ENCODE assay signal across 24 mouse cellular contexts in genomic region chr2:33343413-33343812, GRCm38 (mm10). TPM values are rescaled to one million over a fixed set of nuclear protein-coding genes. Genes with fewer than 3 reads are reported as not detected.
DNase-seq lines count a peak whose midpoint lies in the region; ATAC-seq lines count a peak whose summit lies in the region.
"Had no signal": no experiment of that assay in that cellular context is flagged by ENCODE, and none has a peak within 500 bp of the region (broad histone marks: within the 10 kb centered on the region; RNA-seq: fewer than 3 reads in every experiment).

No protein-coding gene starts in this region.

- H3K4me3 ChIP-seq in heart, embryonic 10.5 days, result no peak overlapping the region
- no peak overlapping the region for H3K4me3 ChIP-seq in midbrain, embryonic 11.5 days (ENCODE audit: low read depth, low read length)
- no peak overlapping the region for H3K4me3 ChIP-seq in midbrain, embryonic 15.5 days
- H3K4me3 ChIP-seq in hindbrain, embryonic 12.5 days, result no peak overlapping the region
- H3K4me3 ChIP-seq: gastrocnemius, adult 2 months; heart, embryonic 12.5 days; hindbrain, embryonic 10.5 days; intestine, embryonic 15.5 days had no signal

- no peaks in the 10 kb centered on the region for H3K27me3 ChIP-seq in heart, embryonic 10.5 days (ENCODE audit: insufficient read depth, poor library complexity, severe bottlenecking)
- no peaks in the 10 kb centered on the region for H3K27me3 ChIP-seq in midbrain, embryonic 11.5 days (ENCODE audit: control insufficient read depth, insufficient read depth, low read length)
- H3K27me3 ChIP-seq in midbrain, embryonic 15.5 days (replicated peaks), result no peaks in the 10 kb centered on the region
- H3K27me3 ChIP-seq in hindbrain, embryonic 12.5 days, result no peaks in the 10 kb centered on the region
- H3K27me3 ChIP-seq: heart, embryonic 12.5 days; intestine, embryonic 15.5 days; Patski had no signal

- H3K4me1 ChIP-seq in heart, embryonic 10.5 days, result peaks cover 46% of the 10 kb centered on the region
- peaks cover 10% of the 10 kb centered on the region for H3K4me1 ChIP-seq in midbrain, embryonic 11.5 days (ENCODE audit: control insufficient read depth, insufficient read depth, low read length)
- peaks cover 20% of the 10 kb centered on the region for H3K4me1 ChIP-seq in midbrain, embryonic 15.5 days
- peaks cover 22% of the 10 kb centered on the region for H3K4me1 ChIP-seq in hindbrain, embryonic 12.5 days

- H3K9ac ChIP-seq in midbrain, embryonic 11.5 days (ENCODE audit: low read length), result no peak overlapping the region
- no peak overlapping the region for H3K9ac ChIP-seq in midbrain, embryonic 15.5 days
- H3K9ac ChIP-seq in hindbrain, embryonic 12.5 days, result no peak overlapping the region
- H3K9ac ChIP-seq: forebrain, postnatal 0 days; heart, embryonic 12.5 days; hindbrain, embryonic 14.5 days; intestine, embryonic 15.5 days had no signal

- no peak overlapping the region for H3K4me2 ChIP-seq in midbrain, embryonic 11.5 days
- no peak overlapping the region for H3K4me2 ChIP-seq in midbrain, embryonic 15.5 days
- no peak overlapping the region for H3K4me2 ChIP-seq in hindbrain, embryonic 12.5 days (replicated peaks)
- H3K4me2 ChIP-seq: heart, embryonic 12.5 days; hindbrain, embryonic 14.5 days; intestine, embryonic 15.5 days had no signal

- 0 out of 2 replicates have a peak overlapping the region, but pooled peaks have one; percentile 56 for H3K27ac ChIP-seq in heart, embryonic 10.5 days
- no peak overlapping the region for H3K27ac ChIP-seq in midbrain, embryonic 11.5 days (ENCODE audit: low read depth, low read length)
- H3K27ac ChIP-seq in midbrain, embryonic 15.5 days, result no peak overlapping the region
- no peak overlapping the region for H3K27ac ChIP-seq in hindbrain, embryonic 12.5 days
- H3K27ac ChIP-seq: gastrocnemius, adult 2 months; hindbrain, embryonic 10.5 days; hindbrain, embryonic 14.5 days; intestine, embryonic 15.5 days had no signal

- no peak for ATAC-seq in midbrain, embryonic 11.5 days (ENCODE audit: low FRiP score)
- ATAC-seq in midbrain, embryonic 15.5 days (replicated peaks), result no peak
- ATAC-seq in hindbrain, embryonic 12.5 days (ENCODE audit: low FRiP score), result no peak
- no peak for ATAC-seq in monocyte, adult 5-6 weeks (replicated peaks; ENCODE audit: insufficient number of reproducible peaks, low FRiP score, low TSS enrichment, poor library complexity, severe bottlenecking)
- ATAC-seq: forebrain, embryonic 14.5 days; forebrain, postnatal 0 days; intestine, embryonic 15.5 days; Patski had no signal

- no peaks in the 10 kb centered on the region for H3K9me3 ChIP-seq in heart, embryonic 10.5 days
- no peaks in the 10 kb centered on the region for H3K9me3 ChIP-seq in midbrain, embryonic 11.5 days (ENCODE audit: control insufficient read depth, low read length)
- no peaks in the 10 kb centered on the region for H3K9me3 ChIP-seq in midbrain, embryonic 15.5 days
- H3K9me3 ChIP-seq in hindbrain, embryonic 12.5 days (replicated peaks), result no peaks in the 10 kb centered on the region
- H3K9me3 ChIP-seq: heart, embryonic 12.5 days; hindbrain, embryonic 10.5 days; intestine, embryonic 15.5 days had no signal

- H3K36me3 ChIP-seq in heart, embryonic 10.5 days, result no peaks in the 10 kb centered on the region
- no peaks in the 10 kb centered on the region; the same call in 1 of the 2 replicates for H3K36me3 ChIP-seq in midbrain, embryonic 11.5 days (ENCODE audit: control insufficient read depth, insufficient read depth, low read length)
- H3K36me3 ChIP-seq in midbrain, embryonic 15.5 days (replicated peaks), result no peaks in the 10 kb centered on the region
- H3K36me3 ChIP-seq in hindbrain, embryonic 12.5 days, result no peaks in the 10 kb centered on the region
- H3K36me3 ChIP-seq: heart, embryonic 12.5 days; hindbrain, embryonic 10.5 days; intestine, embryonic 15.5 days had no signal

- intact Hi-C loops in heart, postnatal 25 days (cut with DNase I), result no loop called here

- no peak for DNase-seq in heart, embryonic 10.5 days (ENCODE audit: low spot score)
- DNase-seq in heart, postnatal 25 days (ENCODE audit: low spot score), result no peak
- peak; percentile 72 for DNase-seq in midbrain, embryonic 11.5 days (ENCODE audit: low spot score, missing footprints)
- peak; percentile 41 for DNase-seq in adipocyte (ENCODE audit: low spot score)
- DNase-seq: adrenal gland, adult 2 months; adrenal gland, postnatal 14 days; cerebellum, adult 11 months; cerebellum, adult 9-10 months; cerebellum, postnatal 14 days; forebrain, postnatal 0 days; gastrocnemius, adult 2 months; gastrocnemius, postnatal 14 days; heart, adult 11 months; heart, postnatal 36 days; kidney, adult 11 months had no signal

- 64% methylated on average over 3 of the region's 3 CpGs for WGBS in heart, embryonic 10.5 days
- WGBS in midbrain, embryonic 11.5 days, result 68% methylated on average over 3 of the region's 3 CpGs
- 70% methylated on average over 3 of the region's 3 CpGs for WGBS in midbrain, embryonic 15.5 days
- 71% methylated on average over 3 of the region's 3 CpGs for WGBS in hindbrain, embryonic 12.5 days

RNA-seq across cellular contexts. Expression of gene Ralgps1, which starts 27.9 kb away (rescaled TPM):
- 3.8 and 6.4 TPM in 2 replicates for polyA plus RNA-seq in heart, embryonic 10.5 days (2016; fragmentation: Nextera tagmentation; extraction: Ambion mirVana)
- total RNA-seq in heart, postnatal 25 days (2021), result 1 to 10 TPM; 4.1 to 5.8 TPM
- 13.5 and 13.8 TPM in 2 replicates for polyA plus RNA-seq in midbrain, embryonic 11.5 days (2014; fragmentation: Nextera tagmentation; extraction: Ambion mirVana)
- 47.6 and 53.1 TPM in 2 replicates for polyA plus RNA-seq in midbrain, embryonic 15.5 days (2015; fragmentation: Nextera tagmentation; extraction: Ambion mirVana)
- polyA plus RNA-seq in hindbrain, embryonic 12.5 days (2016; fragmentation: Nextera tagmentation; extraction: Ambion mirVana), result 29.0 and 30.1 TPM in 2 replicates
- 1.9 to 3.7 TPM (median 3.5 TPM) in 3 replicates for total RNA-seq in monocyte, adult 5-6 weeks (2017)

Comparison
In these comparisons a context has a peak if more than half of its experiments do, and no peak if none do; other contexts are left out.
1. DNase-seq: peak in midbrain, embryonic 11.5 days (single experiment) and adipocyte (single experiment); none in heart, embryonic 10.5 days (single experiment) and heart, postnatal 25 days (single experiment).